Mouse (Mus musculus) heart, postnatal 0 days (tissue): Measurements from ENCODE around the gene Slc39a11. TPM values are rescaled to one million over a fixed set of nuclear protein-coding genes. Genes with fewer than 3 reads are reported as not detected.

Source experiments
- ATAC-seq: fragments of 200-750 bp; cut with Nextera tagmentation; 2 replicates; pipeline ENCODE4 v1.8.0; 2017; ENCODE audit warnings: low read depth, moderate number of reproducible peaks, moderate library complexity; ENCODE audit not compliant: insufficient read depth
- DNase-seq: peaks from one replicate; pipeline ENCODE4 v3.0.0-alpha.2; 2016; ENCODE audit warnings: low spot score
- H3K27ac ChIP-seq: fragments of 300-500 bp; sonication (generic); 2 replicates; pipeline ENCODE4 v1.5.1; 2014; ENCODE audit warnings: low read depth, mild to moderate bottlenecking
- H3K27me3 ChIP-seq: fragments of 300-500 bp; sonication (generic); 2 replicates; pipeline ENCODE4 v1.6.1; 2014; ENCODE audit warnings: low read length, mixed read lengths; ENCODE audit not compliant: control insufficient read depth, insufficient read depth
- H3K36me3 ChIP-seq: fragments of 300-500 bp; sonication (generic); replicated peaks from 2 replicates; pipeline ENCODE4 v1.6.1; 2014; ENCODE audit warnings: low read length, mixed read lengths; ENCODE audit not compliant: control insufficient read depth, insufficient read depth
- H3K4me1 ChIP-seq: fragments of 300-500 bp; sonication (generic); 2 replicates; pipeline ENCODE4 v1.6.1; 2014; ENCODE audit warnings: antibody characterized with exemption; ENCODE audit not compliant: control insufficient read depth, insufficient read depth
- H3K4me2 ChIP-seq: fragments of 300-500 bp; sonication (generic); 2 replicates; pipeline ENCODE4 v1.6.1; 2014; ENCODE audit warnings: low read depth, mild to moderate bottlenecking, low read length, moderate library complexity
- H3K4me3 ChIP-seq: fragments of 300-500 bp; sonication (generic); 2 replicates; pipeline ENCODE4 v1.5.1; 2014; ENCODE audit warnings: low read depth, low read length
- H3K9ac ChIP-seq: fragments of 300-500 bp; sonication (generic); replicated peaks from 2 replicates; pipeline ENCODE4 v1.6.1; 2014; ENCODE audit warnings: low read depth, low read length, mixed read lengths
- H3K9me3 ChIP-seq: fragments of 300-500 bp; sonication (generic); replicated peaks from 2 replicates; pipeline ENCODE4 v1.6.1; 2016; ENCODE audit warnings: low read length; ENCODE audit not compliant: control insufficient read depth
- CTCF ChIP-seq: IDR thresholded peaks from 2 replicates; pipeline ENCODE4 v1.5.1; 2016; ENCODE audit warnings: antibody characterized with exemption, control low read depth, low read depth
- EP300 ChIP-seq: IDR thresholded peaks from 2 replicates; pipeline ENCODE4 v1.6.1; 2016; ENCODE audit warnings: antibody characterized with exemption, low read depth
- WGBS: fragments of 180-500 bp; shearing (Covaris S2); extraction: QIAGEN DNeasy Blood & Tissue Kit; methylation state at CpG from one replicate; pipeline ENCODE4 v1.1.7; 2014; 5-methylcytosine and 5-hydroxymethylcytosine counted together
- polyA plus RNA-seq: library from polyadenylated mRNA; unstranded; fragments of >200 nt; fragmentation: Nextera tagmentation; extraction: Ambion mirVana; gene quantifications from 2 replicates; pipeline ENCODE4 v1.2.1, GENCODE M21; 2015
- total RNA-seq: library from RNA; depleted of rRNA; stranded (reverse); fragments of >200 nt; gene quantifications from 2 replicates; pipeline ENCODE4 v1.2.3, GENCODE M21; 2014; ENCODE audit warnings: low replicate concordance

Gene Slc39a11
- total and polyA plus RNA-seq, 2 experiments from 2014 or later, result 8.6 to 16.3 TPM

DNA sequence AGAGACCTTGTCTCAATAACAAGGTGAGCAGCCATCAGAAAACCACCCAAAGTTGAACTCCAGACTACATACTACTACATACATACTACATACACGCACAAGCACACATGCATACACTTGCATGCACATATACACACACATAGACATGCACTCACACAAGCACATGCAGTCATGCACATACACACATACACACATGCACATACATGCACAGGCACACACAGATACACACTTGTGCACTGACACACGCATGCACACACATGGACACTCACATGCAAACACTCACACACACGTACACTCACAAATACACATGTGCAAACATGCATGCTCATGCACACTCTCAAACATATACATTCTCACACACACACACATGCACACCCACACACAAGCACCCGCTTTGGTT is 242.4 kb downstream of the Slc39a11 start:
- 89% methylated on average over 4 of the region's 4 CpGs for WGBS
- H3K9ac ChIP-seq, result no peak overlapping the region
- H3K27ac ChIP-seq, result no peak overlapping the region
- no peaks in the 10 kb centered on the region for H3K4me1 ChIP-seq
- H3K4me2 ChIP-seq, result no peak overlapping the region
- H3K9me3 ChIP-seq, result no peaks in the 10 kb centered on the region
- TF ChIP-seq EP300 (no peak), CTCF (no peak)
- H3K36me3 ChIP-seq, result no peaks in the 10 kb centered on the region
- DNase-seq, result no peak
- ATAC-seq, result no peak
- no peak overlapping the region for H3K4me3 ChIP-seq
- H3K27me3 ChIP-seq, result no peaks in the 10 kb centered on the region

DNA sequence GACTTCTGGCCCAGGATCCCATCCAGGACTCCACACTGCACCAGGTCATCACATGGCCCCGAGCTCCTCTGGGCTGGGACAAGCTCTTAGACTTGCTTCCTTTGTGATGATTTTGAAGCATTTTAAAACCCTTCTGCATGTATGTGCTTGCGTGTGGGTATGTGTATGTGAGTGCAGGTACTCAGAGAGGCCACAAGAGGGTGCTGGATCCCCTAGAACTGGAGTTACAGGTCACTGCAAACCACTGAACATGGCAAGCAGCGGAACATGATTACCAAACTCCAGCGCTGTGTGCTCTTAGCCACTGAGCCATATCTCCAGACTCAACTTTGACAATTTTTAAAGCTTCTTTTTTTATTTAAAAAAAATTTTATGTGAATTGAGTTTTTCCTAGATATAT is 249.0 kb downstream of the Slc39a11 start:
- DNase-seq (no peak), ATAC-seq (no peak)
- Histone ChIP-seq H3K4me1 (no peaks in the 10 kb centered on the region), H3K4me3 (no peak overlapping the region), H3K27ac (no peak overlapping the region), H3K9me3 (peaks cover 14% of the 10 kb centered on the region), H3K9ac (no peak overlapping the region), H3K36me3 (no peaks in the 10 kb centered on the region), H3K4me2 (no peak overlapping the region), H3K27me3 (no peaks in the 10 kb centered on the region)
- 89% methylated on average over 4 of the region's 4 CpGs for WGBS
- TF ChIP-seq EP300, result no peak
- TF ChIP-seq CTCF, result no peak

DNA sequence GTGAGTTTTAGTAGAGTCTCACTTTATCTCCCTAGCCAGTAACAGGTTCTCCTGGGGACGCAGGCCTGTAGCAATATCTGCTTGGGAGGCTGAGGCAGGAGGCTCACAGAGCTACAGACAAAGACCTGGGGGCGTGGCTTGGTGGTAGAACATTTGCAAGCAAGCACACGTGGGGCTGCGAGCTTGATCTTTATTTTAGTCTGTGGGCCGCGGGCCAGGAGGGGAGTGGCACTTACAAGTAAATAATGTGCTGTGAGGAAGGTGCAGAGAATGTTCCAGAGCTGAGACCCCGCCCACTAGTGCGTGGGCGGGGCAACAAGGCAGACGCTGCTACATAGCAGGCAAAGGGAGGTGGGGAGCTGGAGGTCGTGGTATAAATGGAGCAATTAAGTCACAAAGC is 250.3 kb downstream of the Slc39a11 start:
- Histone ChIP-seq H3K4me1 (no peaks in the 10 kb centered on the region), H3K9ac (no peak overlapping the region), H3K9me3 (peaks cover 14% of the 10 kb centered on the region), H3K4me3 (no peak overlapping the region), H3K27me3 (no peaks in the 10 kb centered on the region), H3K4me2 (no peak overlapping the region), H3K36me3 (no peaks in the 10 kb centered on the region), H3K27ac (no peak overlapping the region)
- 66% methylated on average over 11 of the region's 11 CpGs for WGBS
- TF ChIP-seq CTCF (no peak), EP300 (no peak)
- DNase-seq (no peak), ATAC-seq (no peak)

- no peaks in the 10 kb centered on the region for H3K36me3 ChIP-seq
- TF ChIP-seq EP300 (no peak), CTCF (no peak)
- H3K9me3 ChIP-seq, result peaks cover 14% of the 10 kb centered on the region
- no peak for ATAC-seq
- WGBS, result 63% methylated on average over 1 of the region's 1 CpGs
- no peak overlapping the region for H3K27ac ChIP-seq
- H3K4me1 ChIP-seq, result no peaks in the 10 kb centered on the region
- DNase-seq, result no peak
- no peak overlapping the region for H3K4me2 ChIP-seq
- H3K4me3 ChIP-seq, result no peak overlapping the region
- no peaks in the 10 kb centered on the region for H3K27me3 ChIP-seq
- no peak overlapping the region for H3K9ac ChIP-seq
These were observed 252.5 kb downstream of the Slc39a11 start for GRCm38 (mm10) chr11:113397394-113397793.

DNA sequence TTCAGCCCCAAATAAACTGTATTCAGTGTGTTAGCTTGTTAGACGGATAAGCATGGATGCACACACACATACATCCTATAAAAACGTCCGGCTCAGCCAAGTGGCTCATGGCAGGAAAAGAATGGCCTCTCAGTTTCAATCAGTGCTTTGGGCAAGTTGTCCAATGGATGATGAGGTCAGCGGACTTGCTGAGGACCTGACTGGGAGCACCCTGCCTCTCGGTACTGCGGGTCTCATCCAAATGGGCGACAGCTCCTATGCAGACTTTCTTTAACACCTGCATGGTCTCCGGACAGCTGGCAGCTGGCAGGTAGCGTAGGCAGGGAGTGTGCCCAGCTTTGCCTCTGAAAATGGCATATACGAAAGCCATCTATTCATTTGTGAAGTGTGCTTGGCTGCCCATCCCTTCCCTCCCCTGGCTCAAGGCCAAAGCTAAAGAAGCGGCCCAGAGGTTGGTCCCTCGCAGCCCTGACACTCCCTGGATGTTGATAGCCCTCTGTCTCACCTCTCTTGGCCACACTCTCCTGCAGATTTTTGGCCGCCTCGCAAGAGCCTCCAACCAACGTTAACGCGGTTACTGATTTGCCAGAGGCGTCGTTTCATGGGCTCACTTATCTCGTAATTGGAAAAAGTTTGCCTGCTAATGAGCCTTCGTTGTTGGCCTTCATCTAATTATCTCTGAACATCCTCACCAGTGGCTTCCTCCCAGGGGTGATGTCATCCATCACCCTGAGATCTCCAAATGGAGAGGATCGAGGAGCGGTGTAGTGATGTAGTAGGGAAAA is 256.3 kb downstream of the Slc39a11 start:
- DNase-seq (no peak), ATAC-seq (no peak)
- Histone ChIP-seq H3K36me3 (no peaks in the 10 kb centered on the region), H3K27me3 (no peaks in the 10 kb centered on the region), H3K9ac (no peak overlapping the region), H3K4me1 (no peaks in the 10 kb centered on the region), H3K9me3 (peaks cover 8% of the 10 kb centered on the region), H3K27ac (no peak overlapping the region), H3K4me2 (no peak overlapping the region), H3K4me3 (no peak overlapping the region)
- WGBS, result 48% methylated on average over 23 of the region's 23 CpGs
- TF ChIP-seq CTCF, result no peak
- TF ChIP-seq EP300, result no peak

GRCm38 (mm10) chr11:113391664-113392063 is 258.2 kb downstream of the Slc39a11 start:
- H3K9me3 ChIP-seq, result no peaks in the 10 kb centered on the region
- no peak overlapping the region for H3K4me3 ChIP-seq
- TF ChIP-seq CTCF (no peak), EP300 (no peak)
- no peaks in the 10 kb centered on the region for H3K27me3 ChIP-seq
- H3K36me3 ChIP-seq, result no peaks in the 10 kb centered on the region
- H3K4me1 ChIP-seq, result no peaks in the 10 kb centered on the region
- DNase-seq (no peak), ATAC-seq (no peak)
- H3K4me2 ChIP-seq, result no peak overlapping the region
- no peak overlapping the region for H3K9ac ChIP-seq
- WGBS, result 86% methylated on average over 12 of the region's 12 CpGs
- no peak overlapping the region for H3K27ac ChIP-seq
